Mouse (Mus musculus) hindbrain, embryonic 15.5 days (tissue): Measurements from ENCODE around the gene Hyal5. TPM values are rescaled to one million over a fixed set of nuclear protein-coding genes. Genes with fewer than 3 reads are reported as not detected.

Source experiments
- ATAC-seq: fragments of 200-750 bp; cut with Nextera tagmentation; 2 replicates; pipeline ENCODE4 v1.8.0; 2017; ENCODE audit warnings: low read depth, moderate number of reproducible peaks, moderate TSS enrichment; ENCODE audit not compliant: low FRiP score
- H3K27ac ChIP-seq: fragments of 300-500 bp; sonication (generic); replicated peaks from 2 replicates; pipeline ENCODE4 v1.5.1; 2015; ENCODE audit warnings: mild to moderate bottlenecking, inconsistent platforms
- H3K27me3 ChIP-seq: fragments of 300-500 bp; sonication (generic); 2 replicates; pipeline ENCODE4 v1.6.1; 2015; ENCODE audit warnings: control low read depth, inconsistent platforms
- H3K36me3 ChIP-seq: fragments of 300-500 bp; sonication (generic); 2 replicates; pipeline ENCODE4 v1.6.1; 2015; ENCODE audit warnings: control low read depth, inconsistent platforms
- H3K4me1 ChIP-seq: fragments of 300-500 bp; sonication (generic); replicated peaks from 2 replicates; pipeline ENCODE4 v1.6.1; 2015; ENCODE audit warnings: control low read depth, inconsistent platforms
- H3K4me2 ChIP-seq: fragments of 300-500 bp; sonication (generic); 2 replicates; pipeline ENCODE4 v1.6.1; 2015; ENCODE audit warnings: moderate library complexity, mild to moderate bottlenecking, inconsistent platforms
- H3K4me3 ChIP-seq: fragments of 300-500 bp; sonication (generic); 2 replicates; pipeline ENCODE4 v1.5.1; 2015; ENCODE audit warnings: mild to moderate bottlenecking, inconsistent platforms
- H3K9ac ChIP-seq: fragments of 300-500 bp; sonication (generic); 2 replicates; pipeline ENCODE4 v1.6.1; 2015; ENCODE audit warnings: inconsistent platforms
- H3K9me3 ChIP-seq: fragments of 300-500 bp; sonication (generic); 2 replicates; pipeline ENCODE4 v1.6.1; 2016; ENCODE audit warnings: control low read depth, inconsistent platforms
- WGBS: fragments of 180-500 bp; shearing (Covaris S2); methylation state at CpG from one replicate; pipeline ENCODE4 v1.1.7; 2015; 5-methylcytosine and 5-hydroxymethylcytosine counted together
- polyA plus RNA-seq: library from polyadenylated mRNA; unstranded; fragments of >200 nt; fragmentation: Nextera tagmentation; extraction: Ambion mirVana; gene quantifications from 2 replicates; pipeline ENCODE4 v1.2.1, GENCODE M21; 2015

Gene Hyal5
- polyA plus RNA-seq = not detected in 2 replicates

- no peaks in the 10 kb centered on the region for H3K4me1 ChIP-seq
- H3K4me3 ChIP-seq = no peak within 1 kb of the TSS
- no peak within 1 kb of the TSS for H3K9ac ChIP-seq
- no peak for ATAC-seq
- no peaks in the 10 kb centered on the region for H3K27me3 ChIP-seq
- no peaks in the 10 kb centered on the region for H3K36me3 ChIP-seq
- H3K27ac ChIP-seq = no peak within 1 kb of the TSS
- H3K4me2 ChIP-seq = no peak within 1 kb of the TSS
- H3K9me3 ChIP-seq = no peaks in the 10 kb centered on the region
Measured at GRCm38 (mm10) chr6:24857697-24858096, at the start of gene Hyal5. TSS of gene Hyal5 (plus strand) at chr6:24857997.

- no peak overlapping the region for H3K9ac ChIP-seq
- H3K27ac ChIP-seq = no peak overlapping the region
- ATAC-seq = no peak
- H3K9me3 ChIP-seq = no peaks in the 10 kb centered on the region
- H3K27me3 ChIP-seq = no peaks in the 10 kb centered on the region
- no peaks in the 10 kb centered on the region for H3K4me1 ChIP-seq
- WGBS = 44% methylated on average over 2 of the region's 2 CpGs
- H3K4me2 ChIP-seq = no peak overlapping the region
- no peaks in the 10 kb centered on the region for H3K36me3 ChIP-seq
- H3K4me3 ChIP-seq = no peak overlapping the region
Measured at GRCm38 (mm10) chr6:24822070-24822469, 35.7 kb upstream of the Hyal5 start.

- no peak overlapping the region for H3K4me3 ChIP-seq
- H3K27ac ChIP-seq = no peak overlapping the region
- no peak for ATAC-seq
- H3K9me3 ChIP-seq = no peaks in the 10 kb centered on the region
- no peaks in the 10 kb centered on the region for H3K36me3 ChIP-seq
- 56% methylated on average over 2 of the region's 2 CpGs for WGBS
- H3K4me1 ChIP-seq = no peaks in the 10 kb centered on the region
- no peaks in the 10 kb centered on the region for H3K27me3 ChIP-seq
- no peak overlapping the region for H3K9ac ChIP-seq
- no peak overlapping the region for H3K4me2 ChIP-seq
Measured at GRCm38 (mm10) chr6:24860320-24860719, 2.5 kb downstream of the Hyal5 start.

GRCm38 (mm10) chr6:24863649-24864048, 5.9 kb downstream of the Hyal5 start:
- Histone ChIP-seq H3K4me1 (no peaks in the 10 kb centered on the region), H3K4me3 (no peak overlapping the region), H3K36me3 (no peaks in the 10 kb centered on the region), H3K4me2 (no peak overlapping the region), H3K9ac (no peak overlapping the region), H3K27ac (no peak overlapping the region), H3K27me3 (no peaks in the 10 kb centered on the region), H3K9me3 (no peaks in the 10 kb centered on the region)
- WGBS = 93% methylated on average over 4 of the region's 4 CpGs
- ATAC-seq = no peak

- Histone ChIP-seq H3K4me1 (no peaks in the 10 kb centered on the region), H3K36me3 (no peaks in the 10 kb centered on the region), H3K4me2 (peak overlapping the region; percentile 35), H3K27me3 (no peaks in the 10 kb centered on the region), H3K9me3 (no peaks in the 10 kb centered on the region), H3K9ac (no peak overlapping the region), H3K27ac (no peak overlapping the region), H3K4me3 (0 out of 2 replicates have a peak overlapping the region, but pooled peaks have one; percentile 13)
- peak; percentile 72; the same call in 1 of the 2 replicates for ATAC-seq
- WGBS = 69% methylated on average over 11 of the region's 11 CpGs
Measured at GRCm38 (mm10) chr6:24894146-24894873, 36.5 kb downstream of the Hyal5 start.

- H3K36me3 ChIP-seq = no peaks in the 10 kb centered on the region
- H3K27ac ChIP-seq = no peak overlapping the region
- H3K27me3 ChIP-seq = no peaks in the 10 kb centered on the region
- ATAC-seq = no peak
- H3K4me1 ChIP-seq = no peaks in the 10 kb centered on the region
- WGBS = 40% methylated on average over 2 of the region's 2 CpGs
- H3K4me3 ChIP-seq = 0 out of 2 replicates have a peak overlapping the region, but pooled peaks have one; percentile 13
- peak overlapping the region; percentile 35 for H3K4me2 ChIP-seq
- no peaks in the 10 kb centered on the region for H3K9me3 ChIP-seq
- H3K9ac ChIP-seq = no peak overlapping the region
Measured at GRCm38 (mm10) chr6:24894874-24895183, 37.0 kb downstream of the Hyal5 start.

GRCm38 (mm10) chr6:24905101-24905500, 47.3 kb downstream of the Hyal5 start:
- no peaks in the 10 kb centered on the region for H3K36me3 ChIP-seq
- H3K27ac ChIP-seq = no peak overlapping the region
- ATAC-seq = no peak
- H3K9me3 ChIP-seq = no peaks in the 10 kb centered on the region
- 87% methylated on average over 3 of the region's 3 CpGs for WGBS
- H3K4me1 ChIP-seq = no peaks in the 10 kb centered on the region
- H3K27me3 ChIP-seq = no peaks in the 10 kb centered on the region
- no peak overlapping the region for H3K9ac ChIP-seq
- no peak overlapping the region for H3K4me3 ChIP-seq
- H3K4me2 ChIP-seq = no peak overlapping the region

- no peak for ATAC-seq
- Histone ChIP-seq H3K36me3 (no peaks in the 10 kb centered on the region), H3K9ac (no peak overlapping the region), H3K9me3 (no peaks in the 10 kb centered on the region), H3K27ac (no peak overlapping the region), H3K4me2 (no peak overlapping the region), H3K4me3 (no peak overlapping the region), H3K4me1 (no peaks in the 10 kb centered on the region), H3K27me3 (no peaks in the 10 kb centered on the region)
- 93% methylated on average over 2 of the region's 2 CpGs for WGBS
Measured at GRCm38 (mm10) chr6:24907824-24908223, 50.0 kb downstream of the Hyal5 start.

- no peak overlapping the region for H3K9ac ChIP-seq
- 79% methylated on average over 2 of the region's 2 CpGs for WGBS
- ATAC-seq = no peak
- H3K36me3 ChIP-seq = no peaks in the 10 kb centered on the region
- no peaks in the 10 kb centered on the region for H3K9me3 ChIP-seq
- no peak overlapping the region for H3K4me3 ChIP-seq
- H3K27ac ChIP-seq = no peak overlapping the region
- H3K27me3 ChIP-seq = no peaks in the 10 kb centered on the region
- H3K4me2 ChIP-seq = no peak overlapping the region
- H3K4me1 ChIP-seq = no peaks in the 10 kb centered on the region
Measured at GRCm38 (mm10) chr6:24910016-24910727, 52.4 kb downstream of the Hyal5 start.

- no peak overlapping the region for H3K9ac ChIP-seq
- no peaks in the 10 kb centered on the region for H3K4me1 ChIP-seq
- H3K27me3 ChIP-seq = no peaks in the 10 kb centered on the region
- H3K9me3 ChIP-seq = no peaks in the 10 kb centered on the region
- H3K36me3 ChIP-seq = no peaks in the 10 kb centered on the region
- no peak overlapping the region for H3K27ac ChIP-seq
- H3K4me2 ChIP-seq = no peak overlapping the region
- ATAC-seq = no peak
- H3K4me3 ChIP-seq = no peak overlapping the region
Measured at GRCm38 (mm10) chr6:24910728-24911105, 52.9 kb downstream of the Hyal5 start.

GRCm38 (mm10) chr6:24913591-24913990, 55.8 kb downstream of the Hyal5 start:
- no peak overlapping the region for H3K4me2 ChIP-seq
- H3K4me1 ChIP-seq = no peaks in the 10 kb centered on the region
- no peaks in the 10 kb centered on the region for H3K9me3 ChIP-seq
- WGBS = 93% methylated on average over 2 of the region's 2 CpGs
- no peak for ATAC-seq
- no peak overlapping the region for H3K27ac ChIP-seq
- H3K36me3 ChIP-seq = no peaks in the 10 kb centered on the region
- H3K9ac ChIP-seq = no peak overlapping the region
- no peak overlapping the region for H3K4me3 ChIP-seq
- H3K27me3 ChIP-seq = no peaks in the 10 kb centered on the region

- H3K4me1 ChIP-seq = no peaks in the 10 kb centered on the region
- 91% methylated on average over 11 of the region's 11 CpGs for WGBS
- no peak overlapping the region for H3K4me2 ChIP-seq
- no peak for ATAC-seq
- no peaks in the 10 kb centered on the region for H3K9me3 ChIP-seq
- H3K9ac ChIP-seq = no peak overlapping the region
- H3K27ac ChIP-seq = no peak overlapping the region
- no peaks in the 10 kb centered on the region for H3K27me3 ChIP-seq
- H3K36me3 ChIP-seq = no peaks in the 10 kb centered on the region
- H3K4me3 ChIP-seq = no peak overlapping the region
Measured at GRCm38 (mm10) chr6:24925076-24925785, 67.4 kb downstream of the Hyal5 start.
